In the genomic region with DNA sequence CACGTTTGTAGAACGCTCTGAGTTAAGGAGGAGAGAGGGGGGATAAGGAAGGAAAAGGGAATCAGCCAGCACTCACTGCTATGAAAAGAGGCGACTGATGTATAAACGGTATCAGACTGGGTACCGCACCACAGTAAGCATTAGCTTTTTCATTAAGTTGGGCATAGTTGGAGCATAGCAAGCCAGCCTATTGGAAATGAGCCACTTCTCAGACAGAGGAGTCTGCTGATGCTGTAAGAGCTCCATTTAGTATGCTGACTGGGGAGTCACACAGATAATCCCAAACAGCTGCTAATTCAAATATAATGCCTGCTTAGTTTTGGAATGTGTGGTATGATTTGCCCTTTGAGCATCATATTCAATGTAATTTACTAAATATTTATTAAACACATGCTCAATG, we compare ENCODE assay signal across 25 mouse cellular contexts. TPM values are rescaled to one million over a fixed set of nuclear protein-coding genes. Genes with fewer than 3 reads are reported as not detected.
DNase-seq lines count a peak whose midpoint lies in the region; ATAC-seq and TF ChIP-seq lines count a peak whose summit lies in the region.
"Had no signal": no experiment of that assay in that cellular context is flagged by ENCODE, and none has a peak within 500 bp of the region (broad histone marks: within the 10 kb centered on the region; RNA-seq: fewer than 3 reads in every experiment).

No protein-coding gene starts in this region.

- 43% methylated on average over 5 of the region's 5 CpGs for WGBS in heart, embryonic 14.5 days
- WGBS in limb, embryonic 14.5 days = 86% methylated on average over 5 of the region's 5 CpGs
- 92% methylated on average over 5 of the region's 5 CpGs for WGBS in limb, embryonic 10.5 days

- peak overlapping the region; percentile 66 for H3K4me2 ChIP-seq in heart, embryonic 14.5 days (ENCODE audit: low read length)
- H3K4me2 ChIP-seq in limb, embryonic 14.5 days (replicated peaks; ENCODE audit: low read depth, low read length, severe bottlenecking) = no peak overlapping the region
- peak overlapping the region; percentile 52 for H3K4me2 ChIP-seq in myocyte (ENCODE audit: low read depth)
- H3K4me2 ChIP-seq: forebrain, embryonic 15.5 days; hindbrain, embryonic 13.5 days; intestine, embryonic 15.5 days; liver, embryonic 11.5 days; neural tube, embryonic 13.5 days had no signal

- no peak for ATAC-seq in heart, embryonic 14.5 days (ENCODE audit: insufficient number of reproducible peaks, insufficient read depth, low FRiP score, low read depth)
- ATAC-seq in limb, embryonic 14.5 days (ENCODE audit: low FRiP score, low read depth) = no peak; the same call in 1 of the 2 replicates
- ATAC-seq: CD4-positive, CD25-positive, alpha-beta regulatory T cell, adult 4 months; forebrain, embryonic 15.5 days; liver, postnatal 0 days; lung, postnatal 0 days had no signal

- no peak for TF ChIP-seq POLR2A in limb, embryonic 14.5 days (IDR thresholded peaks at IDR 0.05; ENCODE audit: borderline replicate concordance, extremely low read depth, insufficient read depth, insufficient read length)
- TF ChIP-seq POLR2A in myocyte (IDR thresholded peaks at IDR 0.05; ENCODE audit: insufficient read length, low read depth) = no peak

- H3K9ac ChIP-seq in heart, embryonic 14.5 days (ENCODE audit: low read length) = no peak overlapping the region
- H3K9ac ChIP-seq in limb, embryonic 14.5 days (ENCODE audit: low read depth, low read length, severe bottlenecking) = no peak overlapping the region
- H3K9ac ChIP-seq: forebrain, embryonic 15.5 days; hindbrain, embryonic 13.5 days; intestine, embryonic 15.5 days; liver, postnatal 0 days; neural tube, embryonic 13.5 days had no signal

- DNase-seq in gastrocnemius, adult 2 months = no peak
- no peak for DNase-seq in gastrocnemius, postnatal 36 days
- DNase-seq in heart, postnatal 10 days = no peak
- DNase-seq in limb, embryonic 14.5 days (ENCODE audit: low spot score) = peak; percentile 28
- DNase-seq in limb, embryonic 10.5 days (ENCODE audit: low spot score) = no peak
- DNase-seq: adrenal gland, postnatal 14 days; cerebellum, adult 8-10 months; cerebellum, postnatal 36 days; embryo, embryonic 11 days; kidney, adult 8-10 months; kidney, postnatal 10 days; liver, postnatal 0 days; retina, postnatal 1 day; right cerebral cortex, postnatal 25 days; spleen, adult 18-20 months had no signal

- peak overlapping the region; percentile 81 for H3K4me3 ChIP-seq in gastrocnemius, adult 2 months
- no peak overlapping the region for H3K4me3 ChIP-seq in heart, embryonic 14.5 days (ENCODE audit: control insufficient read depth in 1 of 2, insufficient read depth in 1 of 2, low read depth in 1 of 2, low read length in 2 of 2)
- H3K4me3 ChIP-seq in limb, embryonic 14.5 days (replicated peaks; ENCODE audit: low read length) = no peak overlapping the region
- H3K4me3 ChIP-seq in limb, embryonic 10.5 days = no peak overlapping the region
- H3K4me3 ChIP-seq in myocyte = no peak overlapping the region
- H3K4me3 ChIP-seq: forebrain, embryonic 15.5 days; hindbrain, embryonic 13.5 days; intestine, embryonic 15.5 days; neural tube, embryonic 13.5 days had no signal

- H3K36me3 ChIP-seq in heart, embryonic 14.5 days (ENCODE audit: control insufficient read depth, insufficient read depth, low read length) = peaks cover 12% of the 10 kb centered on the region
- no peaks in the 10 kb centered on the region for H3K36me3 ChIP-seq in limb, embryonic 14.5 days (ENCODE audit: control insufficient read depth, insufficient read depth, low read length)
- no peaks in the 10 kb centered on the region for H3K36me3 ChIP-seq in limb, embryonic 10.5 days
- H3K36me3 ChIP-seq in myocyte (ENCODE audit: control insufficient read depth, insufficient read depth) = no peaks in the 10 kb centered on the region
- H3K36me3 ChIP-seq: forebrain, embryonic 15.5 days; hindbrain, embryonic 13.5 days; intestine, embryonic 15.5 days; neural tube, embryonic 13.5 days had no signal

- H3K27ac ChIP-seq in gastrocnemius, adult 2 months = peak overlapping the region; percentile 99
- peak overlapping the region; percentile 74 to 99 for H3K27ac ChIP-seq in heart, embryonic 14.5 days (replicated peaks in 1 of 2; ENCODE audit: control insufficient read depth in 1 of 2, insufficient read depth in 1 of 2, low read depth in 2 of 2, low read length in 2 of 2)
- no peak overlapping the region for H3K27ac ChIP-seq in limb, embryonic 14.5 days (replicated peaks; ENCODE audit: low read depth, low read length)
- no peak overlapping the region for H3K27ac ChIP-seq in limb, embryonic 10.5 days
- H3K27ac ChIP-seq: forebrain, embryonic 15.5 days; hindbrain, embryonic 13.5 days; intestine, embryonic 15.5 days; macrophage; neural tube, embryonic 13.5 days had no signal

- H3K79me2 ChIP-seq in myocyte (ENCODE audit: control insufficient read depth, insufficient read depth) = no peaks in the 10 kb centered on the region

- H3K9me3 ChIP-seq in heart, embryonic 14.5 days (ENCODE audit: control insufficient read depth, low read length) = no peaks in the 10 kb centered on the region
- H3K9me3 ChIP-seq in limb, embryonic 14.5 days (ENCODE audit: control insufficient read depth, low read length) = no peaks in the 10 kb centered on the region
- no peaks in the 10 kb centered on the region for H3K9me3 ChIP-seq in limb, embryonic 10.5 days (replicated peaks)
- H3K9me3 ChIP-seq: forebrain, embryonic 15.5 days; hindbrain, embryonic 13.5 days; intestine, embryonic 15.5 days; neural tube, embryonic 13.5 days had no signal

- H3K4me1 ChIP-seq in heart, embryonic 14.5 days (ENCODE audit: control insufficient read depth in 2 of 2, insufficient read depth in 2 of 2, low read length in 2 of 2) = peaks cover 8 to 13% of the 10 kb centered on the region in 2 experiments
- no peaks in the 10 kb centered on the region for H3K4me1 ChIP-seq in limb, embryonic 14.5 days (ENCODE audit: control insufficient read depth, insufficient read depth, low read length)
- H3K4me1 ChIP-seq in limb, embryonic 10.5 days = no peaks in the 10 kb centered on the region
- H3K4me1 ChIP-seq: forebrain, embryonic 15.5 days; hindbrain, embryonic 13.5 days; intestine, embryonic 15.5 days; neural tube, embryonic 13.5 days had no signal

- H3K27me3 ChIP-seq in heart, embryonic 14.5 days (ENCODE audit: control insufficient read depth, insufficient read depth, low read length) = no peaks in the 10 kb centered on the region
- H3K27me3 ChIP-seq in limb, embryonic 14.5 days (ENCODE audit: control insufficient read depth, insufficient read depth, low read length) = no peaks in the 10 kb centered on the region
- no peaks in the 10 kb centered on the region for H3K27me3 ChIP-seq in limb, embryonic 10.5 days (ENCODE audit: low read depth, poor library complexity, severe bottlenecking)
- H3K27me3 ChIP-seq in myocyte (ENCODE audit: control insufficient read depth, insufficient read depth, insufficient read length) = no peaks in the 10 kb centered on the region
- H3K27me3 ChIP-seq: forebrain, embryonic 15.5 days; hindbrain, embryonic 13.5 days; intestine, embryonic 15.5 days; neural tube, embryonic 13.5 days had no signal

- intact Hi-C loops in gastrocnemius, adult 2 months (cut with DNase I) = no loop called here
- intact Hi-C loops in gastrocnemius, postnatal 36 days (cut with DNase I) = no loop called here
- intact Hi-C loops in heart, postnatal 10 days (cut with DNase I) = loop anchor here (5.0 kb wide), 1 partner anchor 48 kb away; no protein-coding TSS in a partner anchor

- no peak for TF ChIP-seq CTCF in gastrocnemius, adult 2 months (IDR thresholded peaks at IDR 0.05)

- no peak overlapping the region for H3ac ChIP-seq in myocyte (ENCODE audit: control insufficient read depth, insufficient read length)

TF ChIP-seq in myocyte, 11 proteins besides CTCF, POLR2A, EP300 and RAD21:
- peak in 2 of 3 experiments; percentile 19 to 59 for TF ChIP-seq MYOG (IDR thresholded peaks at IDR 0.05; ENCODE audit: control insufficient read depth in 1 of 3, insufficient read depth in 1 of 3, insufficient read length in 2 of 3, low read depth in 2 of 3)
- no peak for TF ChIP-seq CEBPB (IDR thresholded peaks at IDR 0.05; ENCODE audit: insufficient read depth, poor library complexity, severe bottlenecking)
- TF ChIP-seq POLR2AphosphoS2 (IDR thresholded peaks at IDR 0.05; ENCODE audit: insufficient read length, low read depth) = no peak
- no peak for TF ChIP-seq MAX (IDR thresholded peaks at IDR 0.05; ENCODE audit: low read depth)
- TF ChIP-seq SRF (IDR thresholded peaks at IDR 0.05; ENCODE audit: control insufficient read depth, insufficient read length, low read depth) = no peak
- peak in 2 of 3 experiments; percentile 5 to 27 for TF ChIP-seq MYOD1 (IDR thresholded peaks at IDR 0.05; ENCODE audit: control insufficient read depth in 1 of 3, insufficient read length in 2 of 3, low read depth in 2 of 3)
- peak; percentile 25 for TF ChIP-seq TCF12 (IDR thresholded peaks at IDR 0.05; ENCODE audit: insufficient read depth, poor library complexity, severe bottlenecking)
- TF ChIP-seq E2F4 (IDR thresholded peaks at IDR 0.05; ENCODE audit: insufficient read depth) = no peak
- no peak for TF ChIP-seq USF1 (IDR thresholded peaks at IDR 0.05; ENCODE audit: low read depth)
- no peak for TF ChIP-seq TCF3 (IDR thresholded peaks at IDR 0.05; ENCODE audit: insufficient read length, low read depth)
- TF ChIP-seq REST (IDR thresholded peaks at IDR 0.05; ENCODE audit: insufficient read depth, insufficient read length) = no peak

RNA-seq across cellular contexts. Expression of a gene that starts 2.0 kb away (rescaled TPM):
- 1,000 to 10,000 TPM; 6,941 to 7,187 TPM for total RNA-seq in gastrocnemius, adult 2 months (2021)
- 1,000 to 10,000 TPM; 5,564 to 7,487 TPM for total RNA-seq in gastrocnemius, postnatal 36 days (2021)
- polyA plus RNA-seq in heart, embryonic 14.5 days (2014; fragmentation: Nextera tagmentation; extraction: Ambion mirVana) = 706 and 736 TPM in 2 replicates
- total RNA-seq in heart, postnatal 10 days (2021) = 1,000 to 10,000 TPM; 2,261 to 2,393 TPM
- 10.1 and 15.8 TPM in 2 replicates for polyA plus RNA-seq in limb, embryonic 14.5 days (2012; rRNA removed)
- 81.1 and 99.0 TPM in 2 replicates for polyA plus RNA-seq in limb, embryonic 14.5 days (2014; fragmentation: Nextera tagmentation; extraction: Ambion mirVana)
- polyA plus RNA-seq in limb, embryonic 10.5 days (2016; fragmentation: Nextera tagmentation; extraction: Ambion mirVana) = 0.28 and 1.9 TPM in 2 replicates
- 24.2 TPM for polyA plus RNA-seq in myocyte (2012; fragmentation: generic; extraction: Trizol)
- polyA plus RNA-seq: macrophage had no signal

Comparison
In these comparisons a context has a peak if more than half of its experiments do, and no peak if none do; other contexts are left out.
1. H3K27ac ChIP-seq: peak in gastrocnemius, adult 2 months (single experiment) and heart, embryonic 14.5 days (2 of 2); none in limb, embryonic 14.5 days (single experiment) and limb, embryonic 10.5 days (single experiment).